Comparison of ENCODE assay signal across 15 mouse cellular contexts in genomic region chr3:9568565-9569228, GRCm38 (mm10). TPM values are rescaled to one million over a fixed set of nuclear protein-coding genes. Genes with fewer than 3 reads are reported as not detected.
DNase-seq lines count a peak whose midpoint lies in the region; ATAC-seq and TF ChIP-seq lines count a peak whose summit lies in the region.
"Had no signal": no experiment of that assay in that cellular context is flagged by ENCODE, and none has a peak within 500 bp of the region (broad histone marks: within the 10 kb centered on the region; RNA-seq: fewer than 3 reads in every experiment).

No protein-coding gene starts in this region.

- no peak overlapping the region for H3K27ac ChIP-seq in forebrain, embryonic 10.5 days
- H3K27ac ChIP-seq in forebrain, embryonic 15.5 days (replicated peaks), result no peak overlapping the region
- H3K27ac ChIP-seq in testis, adult 2 months (ENCODE audit: control insufficient read depth, insufficient read depth, low read depth, low read length), result no peak overlapping the region
- H3K27ac ChIP-seq in limb, embryonic 13.5 days, result peak overlapping the region; percentile 56; the same call in 1 of the 2 replicates
- H3K27ac ChIP-seq: gastrocnemius, adult 2 months had no signal

- no peak overlapping the region for H3K4me2 ChIP-seq in forebrain, embryonic 15.5 days (replicated peaks)
- H3K4me2 ChIP-seq in limb, embryonic 13.5 days (replicated peaks), result peak overlapping the region; percentile 30
- H3K4me2 ChIP-seq: heart, embryonic 12.5 days; lung, embryonic 14.5 days had no signal

- no peaks in the 10 kb centered on the region for H3K27me3 ChIP-seq in forebrain, embryonic 10.5 days (ENCODE audit: poor library complexity, severe bottlenecking)
- H3K27me3 ChIP-seq in forebrain, embryonic 15.5 days, result no peaks in the 10 kb centered on the region
- H3K27me3 ChIP-seq in testis, adult 2 months (ENCODE audit: control insufficient read depth, insufficient read depth, low read length), result no peaks in the 10 kb centered on the region
- no peaks in the 10 kb centered on the region for H3K27me3 ChIP-seq in limb, embryonic 13.5 days
- H3K27me3 ChIP-seq: heart, embryonic 12.5 days had no signal

- peaks cover 27% of the 10 kb centered on the region for H3K4me1 ChIP-seq in forebrain, embryonic 10.5 days
- H3K4me1 ChIP-seq in forebrain, embryonic 15.5 days, result peaks cover 27% of the 10 kb centered on the region
- no peaks in the 10 kb centered on the region for H3K4me1 ChIP-seq in testis, adult 2 months (ENCODE audit: control insufficient read depth, insufficient read depth, low read length)
- H3K4me1 ChIP-seq in limb, embryonic 13.5 days, result peaks cover 49% of the 10 kb centered on the region

- TF ChIP-seq POLR2A in testis, adult 2 months (IDR thresholded peaks at IDR 0.05; ENCODE audit: control insufficient read depth, low read depth, low read length), result no peak

- TF ChIP-seq CTCF in testis, adult 2 months (IDR thresholded peaks at IDR 0.05; ENCODE audit: control insufficient read depth, insufficient read depth, insufficient replicate concordance, low read depth, low read length), result no peak

- DNase-seq in forebrain, embryonic 10.5 days (ENCODE audit: extremely low spot score, low spot score), result no peak
- DNase-seq in testis, postnatal 10 days (ENCODE audit: low spot score), result no peak
- DNase-seq in kidney, postnatal 36 days, result no peak
- DNase-seq in heart, postnatal 4 days, result no peak
- no peak for DNase-seq in heart, adult 8-10 months (ENCODE audit: low spot score)
- DNase-seq: gastrocnemius, adult 2 months; kidney, postnatal 4 days; lung, embryonic 14.5 days; right cerebral cortex, postnatal 14 days had no signal

- 0 out of 2 replicates have a peak, but pooled peaks cover 5% of the 10 kb centered on the region for H3K9me3 ChIP-seq in forebrain, embryonic 10.5 days
- H3K9me3 ChIP-seq in forebrain, embryonic 15.5 days, result no peaks in the 10 kb centered on the region
- no peaks in the 10 kb centered on the region for H3K9me3 ChIP-seq in limb, embryonic 13.5 days
- H3K9me3 ChIP-seq: G1E; heart, embryonic 12.5 days had no signal

- peak overlapping the region; percentile 18; the same call in 1 of the 2 replicates for H3K4me3 ChIP-seq in forebrain, embryonic 10.5 days
- H3K4me3 ChIP-seq in forebrain, embryonic 15.5 days, result no peak overlapping the region
- H3K4me3 ChIP-seq in testis, adult 2 months (ENCODE audit: control insufficient read depth, low read depth, low read length), result peak overlapping the region; percentile 78
- no peak overlapping the region for H3K4me3 ChIP-seq in limb, embryonic 13.5 days
- H3K4me3 ChIP-seq: gastrocnemius, adult 2 months; heart, embryonic 12.5 days had no signal

- H3K36me3 ChIP-seq in forebrain, embryonic 10.5 days (replicated peaks), result no peaks in the 10 kb centered on the region
- H3K36me3 ChIP-seq in forebrain, embryonic 15.5 days, result no peaks in the 10 kb centered on the region
- H3K36me3 ChIP-seq in testis, adult 2 months (ENCODE audit: control insufficient read depth, insufficient read depth, low read length), result no peaks in the 10 kb centered on the region
- peaks cover 9% of the 10 kb centered on the region for H3K36me3 ChIP-seq in limb, embryonic 13.5 days
- H3K36me3 ChIP-seq: G1E had no signal

- no peak overlapping the region for H3K9ac ChIP-seq in forebrain, embryonic 15.5 days (replicated peaks)
- no peak overlapping the region for H3K9ac ChIP-seq in limb, embryonic 13.5 days
- H3K9ac ChIP-seq: heart, embryonic 12.5 days; lung, embryonic 14.5 days had no signal

- 79% methylated on average over 10 of the region's 10 CpGs for WGBS in forebrain, embryonic 10.5 days
- 58% methylated on average over 10 of the region's 10 CpGs for WGBS in forebrain, embryonic 15.5 days
- WGBS in limb, embryonic 13.5 days, result 48% methylated on average over 10 of the region's 10 CpGs

- no peak for ATAC-seq in forebrain, embryonic 15.5 days (replicated peaks)
- ATAC-seq in limb, embryonic 13.5 days (ENCODE audit: low FRiP score, low read depth), result no peak
- ATAC-seq: inflammation-experienced regulatory T-cells, adult 6 months had no signal

RNA-seq across cellular contexts. Expression of gene Zfp704, which starts 41.2 kb away (rescaled TPM):
- 5.6 and 6.6 TPM in 2 replicates for polyA plus RNA-seq in forebrain, embryonic 10.5 days (2016; fragmentation: Nextera tagmentation; extraction: Ambion mirVana)
- polyA plus RNA-seq in forebrain, embryonic 15.5 days (2015; fragmentation: Nextera tagmentation; extraction: Ambion mirVana), result 16.1 and 17.9 TPM in 2 replicates
- 16.3 and 17.2 TPM in 2 replicates for polyA plus RNA-seq in testis, adult 2 months (2012; rRNA removed)
- polyA plus RNA-seq in limb, embryonic 13.5 days (2015; fragmentation: Nextera tagmentation; extraction: Ambion mirVana), result 11.1 and 11.9 TPM in 2 replicates
- 10 to 100 TPM; 36.9 to 38.6 TPM for total RNA-seq in heart, postnatal 4 days (2021)
- 10 to 100 TPM; 15.6 to 18.2 (median 16.6) TPM for total RNA-seq in heart, adult 8-10 months (2022)

Comparison
In these comparisons a context has a peak if more than half of its experiments do, and no peak if none do; other contexts are left out.
1. H3K4me3 ChIP-seq: peak in forebrain, embryonic 10.5 days (single experiment) and testis, adult 2 months (single experiment); none in forebrain, embryonic 15.5 days (single experiment) and limb, embryonic 13.5 days (single experiment).